Comparison of ENCODE assay signal across 12 mouse cellular contexts in the genomic region with DNA sequence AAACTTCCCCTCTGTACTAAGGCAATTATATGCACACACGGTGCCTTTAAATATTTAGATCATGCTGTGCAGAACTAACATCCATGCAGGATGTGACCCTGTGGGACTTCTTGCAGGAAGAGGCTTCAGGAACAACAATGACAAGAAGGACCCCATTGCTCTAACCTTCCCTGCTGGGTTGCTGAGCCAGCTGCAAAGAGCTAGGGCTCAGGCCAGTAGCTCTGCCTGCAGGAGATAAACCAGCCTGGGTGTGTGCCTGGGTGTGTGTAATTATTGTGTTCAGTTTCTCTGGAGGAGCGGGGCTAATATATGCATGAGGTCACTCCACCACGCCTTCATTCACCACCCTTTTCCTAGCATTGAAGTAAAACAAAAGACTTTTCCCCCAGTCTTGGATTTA. TPM values are rescaled to one million over a fixed set of nuclear protein-coding genes. Genes with fewer than 3 reads are reported as not detected.
DNase-seq lines count a peak whose midpoint lies in the region; ATAC-seq and TF ChIP-seq lines count a peak whose summit lies in the region.
"Had no signal": no experiment of that assay in that cellular context is flagged by ENCODE, and none has a peak within 500 bp of the region (broad histone marks: within the 10 kb centered on the region; RNA-seq: fewer than 3 reads in every experiment).

No protein-coding gene starts in this region.

- intact Hi-C loops in left cerebral cortex, adult 2 months (cut with DNase I): no loop called here

- H3K27ac ChIP-seq in heart, embryonic 16.5 days (ENCODE audit: low read length): no peak overlapping the region
- H3K27ac ChIP-seq in lung, postnatal 0 days (ENCODE audit: low read length): no peak overlapping the region
- no peak overlapping the region for H3K27ac ChIP-seq in left cerebral cortex, adult 2 months

- WGBS in heart, embryonic 16.5 days: 45% methylated on average over 3 of the region's 3 CpGs
- 48% methylated on average over 3 of the region's 3 CpGs for WGBS in lung, postnatal 0 days

- no peaks in the 10 kb centered on the region for H3K9me3 ChIP-seq in heart, embryonic 16.5 days (replicated peaks; ENCODE audit: control insufficient read depth, low read length)
- no peaks in the 10 kb centered on the region for H3K9me3 ChIP-seq in lung, postnatal 0 days (ENCODE audit: low read length)

- no peaks in the 10 kb centered on the region for H3K4me1 ChIP-seq in heart, embryonic 16.5 days (ENCODE audit: control insufficient read depth, insufficient read depth, low read length)
- no peaks in the 10 kb centered on the region for H3K4me1 ChIP-seq in lung, postnatal 0 days (ENCODE audit: insufficient read depth, low read depth, low read length)

- H3K36me3 ChIP-seq in heart, embryonic 16.5 days (ENCODE audit: control insufficient read depth, insufficient read depth): no peaks in the 10 kb centered on the region
- H3K36me3 ChIP-seq in lung, postnatal 0 days (ENCODE audit: insufficient read depth, low read length): no peaks in the 10 kb centered on the region

- no peak for TF ChIP-seq CTCF in lung, postnatal 0 days (IDR thresholded peaks at IDR 0.05)
- no peak for TF ChIP-seq CTCF in left cerebral cortex, adult 2 months (IDR thresholded peaks at IDR 0.05)

- ATAC-seq in heart, embryonic 16.5 days (replicated peaks; ENCODE audit: extremely low read depth, insufficient read depth, low FRiP score): peak; percentile 78
- peak; percentile 76 for ATAC-seq in lung, postnatal 0 days

- no peak overlapping the region for H3K4me3 ChIP-seq in heart, embryonic 16.5 days (ENCODE audit: low read length)
- H3K4me3 ChIP-seq in lung, postnatal 0 days (ENCODE audit: low read depth, low read length): no peak overlapping the region
- no peak overlapping the region for H3K4me3 ChIP-seq in left cerebral cortex, adult 2 months

- no peak overlapping the region for H3K4me2 ChIP-seq in heart, embryonic 16.5 days (ENCODE audit: low read depth, low read length)
- no peak overlapping the region for H3K4me2 ChIP-seq in lung, postnatal 0 days (replicated peaks; ENCODE audit: low read depth, low read length)

- peak; percentile 33 for DNase-seq in embryo, embryonic 11 days
- DNase-seq in embryo, embryonic 10.5 days (ENCODE audit: low spot score): no peak
- DNase-seq in ES-CJ7 (ENCODE audit: low read depth, low spot score): peak; percentile 24
- DNase-seq in lung, postnatal 0 days (ENCODE audit: low spot score): peak; percentile 17
- no peak for DNase-seq in urinary bladder, adult 18-20 months (ENCODE audit: low spot score in 2 of 2)
- DNase-seq in left cerebral cortex, adult 2 months (ENCODE audit: extremely low spot score in 1 of 2, low spot score in 2 of 2): no peak
- no peak for DNase-seq in layer of hippocampus, postnatal 36 days
- DNase-seq: cerebellum, adult 9-10 months; gastrocnemius, postnatal 10 days; thymus, postnatal 14 days had no signal

- TF ChIP-seq EP300 in lung, postnatal 0 days (IDR thresholded peaks at IDR 0.05): peak; percentile 24; the same call in 1 of the 2 replicates

- H3K9ac ChIP-seq in heart, embryonic 16.5 days (ENCODE audit: low read length): no peak overlapping the region
- H3K9ac ChIP-seq in lung, postnatal 0 days (replicated peaks; ENCODE audit: low read depth): no peak overlapping the region

- H3K27me3 ChIP-seq in heart, embryonic 16.5 days (ENCODE audit: control insufficient read depth, insufficient read depth, low read length): no peaks in the 10 kb centered on the region
- no peaks in the 10 kb centered on the region for H3K27me3 ChIP-seq in lung, postnatal 0 days (replicated peaks; ENCODE audit: insufficient read depth, low read length)

RNA-seq across cellular contexts. Expression of a gene that starts 51.8 kb away (rescaled TPM):
- polyA plus RNA-seq in heart, embryonic 16.5 days (2015; fragmentation: Nextera tagmentation; extraction: Ambion mirVana): 0.57 and 0.91 TPM in 2 replicates
- polyA plus RNA-seq in lung, postnatal 0 days (2015; fragmentation: Nextera tagmentation; extraction: Ambion mirVana): 4.6 and 5.3 TPM in 2 replicates
- total RNA-seq in left cerebral cortex, adult 2 months (2021): not detected
- 1 to 10 TPM; 7.6 to 9.5 TPM for total RNA-seq in layer of hippocampus, postnatal 36 days (2021)
- total RNA-seq: neutrophil, adult 5-6 weeks had no signal

Comparison
In these comparisons a context has a peak if more than half of its experiments do, and no peak if none do; other contexts are left out.
1. DNase-seq: peak in embryo, embryonic 11 days (single experiment), ES-CJ7 (single experiment) and lung, postnatal 0 days (single experiment); none in embryo, embryonic 10.5 days (single experiment), urinary bladder, adult 18-20 months (0 of 2), left cerebral cortex, adult 2 months (0 of 2) and layer of hippocampus, postnatal 36 days (0 of 2).
2. RNA of a gene that starts 51.8 kb away (total RNA-seq): 7.6 to 9.5 TPM in layer of hippocampus, postnatal 36 days; not detected in left cerebral cortex, adult 2 months; every median in the first group is over 4 times any median in the second.